Mouse (Mus musculus): ENCODE results near the gene Gabra4.

DNA sequence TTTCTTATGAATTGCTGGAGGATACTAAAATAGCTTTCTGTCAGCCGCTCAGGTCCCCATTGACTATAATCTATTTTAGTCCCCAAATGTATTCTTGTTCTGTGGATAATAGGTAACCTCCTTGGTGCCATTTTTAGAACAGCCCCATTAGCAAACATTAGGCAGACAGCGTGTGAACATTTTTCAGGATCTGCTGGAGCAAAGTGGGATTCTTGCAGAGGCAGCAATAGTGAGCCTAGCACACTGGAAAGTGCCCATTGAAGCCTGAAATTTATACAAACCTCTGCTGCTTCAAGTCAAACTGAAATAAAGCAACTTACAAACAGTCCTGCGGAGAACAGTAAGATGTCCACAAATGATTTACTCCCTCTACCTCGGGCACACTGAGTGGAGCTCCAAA is 51.2 kb downstream of the Gabra4 start:
- no peak for TF ChIP-seq CTCF (IDR thresholded peaks at IDR 0.05; ENCODE audit: low read depth)
- TF ChIP-seq EP300 (IDR thresholded peaks at IDR 0.05; ENCODE audit: low read depth) = no peak

All from heart, postnatal 0 days (tissue).